Mouse (Mus musculus) lung, embryonic 16.5 days (tissue): Measurements from ENCODE around the gene Sgtb. TPM values are rescaled to one million over a fixed set of nuclear protein-coding genes. Genes with fewer than 3 reads are reported as not detected.

ENCODE experiments used
- ATAC-seq: fragments of 200-750 bp; cut with Nextera tagmentation; 2 replicates; pipeline ENCODE4 v1.8.0; 2017; ENCODE audit warnings: low read depth, mild to moderate bottlenecking, moderate library complexity
- H3K27ac ChIP-seq: fragments of 300-500 bp; sonication (generic); 2 replicates; pipeline ENCODE4 v1.5.1; 2014; ENCODE audit warnings: mild to moderate bottlenecking, control low read depth, low read length
- H3K27me3 ChIP-seq: fragments of 300-500 bp; sonication (generic); 2 replicates; pipeline ENCODE4 v1.6.1; 2014; ENCODE audit warnings: low read depth, low read length, mixed read lengths; ENCODE audit not compliant: control insufficient read depth, insufficient read depth
- H3K36me3 ChIP-seq: fragments of 300-500 bp; sonication (generic); 2 replicates; pipeline ENCODE4 v1.6.1; 2014; ENCODE audit warnings: low read length; ENCODE audit not compliant: control insufficient read depth, insufficient read depth
- H3K4me1 ChIP-seq: fragments of 300-500 bp; sonication (generic); replicated peaks from 2 replicates; pipeline ENCODE4 v1.6.1; 2014; ENCODE audit warnings: low read length, mixed read lengths; ENCODE audit not compliant: control insufficient read depth, insufficient read depth
- H3K4me2 ChIP-seq: fragments of 300-500 bp; sonication (generic); 2 replicates; pipeline ENCODE4 v1.6.1; 2014; ENCODE audit warnings: low read depth, low read length, control low read depth
- H3K4me3 ChIP-seq: fragments of 300-500 bp; sonication (generic); 2 replicates; pipeline ENCODE4 v1.5.1; 2014; ENCODE audit warnings: mild to moderate bottlenecking, low read length, control low read depth
- H3K9ac ChIP-seq: fragments of 300-500 bp; sonication (generic); 2 replicates; pipeline ENCODE4 v1.6.1; 2014; ENCODE audit warnings: low read length, control low read depth
- H3K9me3 ChIP-seq: fragments of 300-500 bp; sonication (generic); 2 replicates; pipeline ENCODE4 v1.6.1; 2016; ENCODE audit warnings: low read length; ENCODE audit not compliant: control insufficient read depth
- WGBS: fragments of 180-500 bp; shearing (Covaris S2); extraction: QIAGEN DNeasy Blood & Tissue Kit; methylation state at CpG from one replicate; pipeline ENCODE4 v1.1.7; 2014; 5-methylcytosine and 5-hydroxymethylcytosine counted together
- polyA plus RNA-seq: library from polyadenylated mRNA; unstranded; fragments of >200 nt; fragmentation: Nextera tagmentation; extraction: Ambion mirVana; gene quantifications from 2 replicates; pipeline ENCODE4 v1.2.1, GENCODE M21; 2015

Gene Sgtb
- polyA plus RNA-seq, 1 experiment from 2014 or later = 6.3 TPM

DNA sequence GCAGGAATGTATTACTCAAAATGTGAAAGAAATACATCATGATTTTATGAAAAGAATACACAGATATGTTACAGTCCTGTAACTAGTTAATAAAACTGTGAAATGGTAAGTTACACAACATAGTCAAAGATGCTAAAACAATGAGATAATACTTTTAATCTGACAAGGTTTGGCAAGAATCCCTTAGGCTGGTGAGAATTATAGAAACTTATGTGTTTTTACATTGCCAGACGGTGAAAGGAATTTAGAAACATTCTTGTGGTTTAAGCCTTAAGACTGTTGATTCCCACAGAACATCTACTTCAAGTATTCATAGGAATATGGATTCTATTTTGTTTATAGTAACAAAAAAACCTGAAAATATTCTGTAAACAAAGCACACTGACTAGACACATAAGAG, 46.1 kb downstream of the Sgtb start:
- no peak overlapping the region for H3K9ac ChIP-seq
- H3K9me3 ChIP-seq = no peaks in the 10 kb centered on the region
- H3K27ac ChIP-seq = no peak overlapping the region
- H3K4me1 ChIP-seq = no peaks in the 10 kb centered on the region
- no peaks in the 10 kb centered on the region for H3K27me3 ChIP-seq
- ATAC-seq = no peak
- 74% methylated on average over 1 of the region's 1 CpGs for WGBS
- peaks cover 16% of the 10 kb centered on the region for H3K36me3 ChIP-seq
- no peak overlapping the region for H3K4me2 ChIP-seq
- H3K4me3 ChIP-seq = no peak overlapping the region

DNA sequence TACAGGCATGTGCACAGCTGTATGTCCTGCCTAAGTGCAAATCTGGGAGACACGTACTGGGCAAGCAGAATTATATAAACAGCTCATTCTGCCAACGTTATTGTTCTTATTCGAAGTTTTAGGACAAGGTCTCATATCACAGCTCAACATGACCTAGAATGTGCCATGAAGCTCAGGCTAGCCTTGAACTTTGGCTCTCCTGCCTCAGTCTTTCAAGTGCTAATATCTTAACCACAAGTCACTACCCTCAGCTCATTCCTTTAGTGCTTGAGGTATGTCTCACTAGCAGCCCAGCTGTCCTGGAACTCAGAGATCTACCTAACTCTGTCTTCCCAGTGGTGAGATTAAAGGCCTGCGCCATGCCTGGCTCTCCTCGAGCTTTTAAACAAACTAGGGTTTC, 62.2 kb downstream of the Sgtb start:
- Histone ChIP-seq H3K27ac (no peak overlapping the region), H3K9ac (no peak overlapping the region), H3K27me3 (no peaks in the 10 kb centered on the region), H3K4me2 (no peak overlapping the region), H3K36me3 (peaks cover 18% of the 10 kb centered on the region), H3K4me3 (no peak overlapping the region), H3K4me1 (0 out of 2 replicates have a peak, but pooled peaks cover 2% of the 10 kb centered on the region), H3K9me3 (no peaks in the 10 kb centered on the region)
- ATAC-seq = no peak
- 80% methylated on average over 5 of the region's 5 CpGs for WGBS

DNA sequence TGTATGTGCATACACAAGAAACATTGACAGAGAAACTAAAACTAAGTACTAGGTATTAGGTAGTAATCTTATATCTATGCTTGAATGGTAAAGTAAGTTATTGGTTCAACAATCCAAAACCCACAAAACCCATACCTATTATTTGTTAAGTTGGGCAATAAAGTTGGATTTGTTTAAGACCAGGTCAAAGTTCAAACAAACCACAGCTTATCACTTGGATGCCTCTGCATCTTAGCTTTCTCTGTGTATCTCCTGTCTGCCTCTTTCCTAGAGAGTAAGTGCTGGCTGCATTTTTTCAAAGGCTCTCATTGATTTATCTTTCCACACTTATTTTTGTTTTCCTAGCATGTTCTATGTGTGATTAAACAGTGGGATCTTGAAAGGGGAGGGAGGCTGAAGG, 63.0 kb downstream of the Sgtb start:
- H3K4me1 ChIP-seq = peaks cover 5% of the 10 kb centered on the region; the same call in 1 of the 2 replicates
- H3K36me3 ChIP-seq = peaks cover 15% of the 10 kb centered on the region
- no peak overlapping the region for H3K4me2 ChIP-seq

DNA sequence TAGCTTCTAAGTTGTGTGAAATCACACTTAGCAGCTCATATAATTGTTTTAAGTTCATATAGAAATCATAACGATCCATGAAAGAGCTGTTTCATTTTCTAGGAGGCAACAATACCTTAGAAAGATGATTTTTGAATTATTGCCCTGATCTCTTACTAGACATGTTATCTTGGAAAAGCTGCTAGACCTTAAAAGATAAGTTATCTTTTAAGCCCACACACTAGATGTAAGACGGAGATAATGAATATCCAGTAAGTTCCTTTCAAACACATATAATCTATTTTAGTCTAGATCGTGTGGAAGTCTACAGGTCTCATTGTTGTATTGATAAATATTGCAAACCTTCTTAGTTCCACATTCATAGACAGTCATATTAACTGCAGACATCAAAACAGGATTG, 67.3 kb downstream of the Sgtb start:
- H3K27me3 ChIP-seq = no peaks in the 10 kb centered on the region
- ATAC-seq = no peak
- peaks cover 6% of the 10 kb centered on the region for H3K36me3 ChIP-seq
- H3K9me3 ChIP-seq = no peaks in the 10 kb centered on the region
- 42% methylated on average over 3 of the region's 3 CpGs for WGBS
- peaks cover 9% of the 10 kb centered on the region; the same call in 1 of the 2 replicates for H3K4me1 ChIP-seq
- H3K4me3 ChIP-seq = peak overlapping the region; percentile 36
- H3K4me2 ChIP-seq = peak overlapping the region; percentile 63
- H3K9ac ChIP-seq = no peak overlapping the region
- H3K27ac ChIP-seq = no peak overlapping the region

More for the DNA sequence above, 63.0 kb downstream of the Sgtb start:
- no peaks in the 10 kb centered on the region for H3K27me3 ChIP-seq
- no peak for ATAC-seq
- H3K4me3 ChIP-seq = no peak overlapping the region
- no peak overlapping the region for H3K9ac ChIP-seq
- no peaks in the 10 kb centered on the region for H3K9me3 ChIP-seq
- no peak overlapping the region for H3K27ac ChIP-seq

DNA sequence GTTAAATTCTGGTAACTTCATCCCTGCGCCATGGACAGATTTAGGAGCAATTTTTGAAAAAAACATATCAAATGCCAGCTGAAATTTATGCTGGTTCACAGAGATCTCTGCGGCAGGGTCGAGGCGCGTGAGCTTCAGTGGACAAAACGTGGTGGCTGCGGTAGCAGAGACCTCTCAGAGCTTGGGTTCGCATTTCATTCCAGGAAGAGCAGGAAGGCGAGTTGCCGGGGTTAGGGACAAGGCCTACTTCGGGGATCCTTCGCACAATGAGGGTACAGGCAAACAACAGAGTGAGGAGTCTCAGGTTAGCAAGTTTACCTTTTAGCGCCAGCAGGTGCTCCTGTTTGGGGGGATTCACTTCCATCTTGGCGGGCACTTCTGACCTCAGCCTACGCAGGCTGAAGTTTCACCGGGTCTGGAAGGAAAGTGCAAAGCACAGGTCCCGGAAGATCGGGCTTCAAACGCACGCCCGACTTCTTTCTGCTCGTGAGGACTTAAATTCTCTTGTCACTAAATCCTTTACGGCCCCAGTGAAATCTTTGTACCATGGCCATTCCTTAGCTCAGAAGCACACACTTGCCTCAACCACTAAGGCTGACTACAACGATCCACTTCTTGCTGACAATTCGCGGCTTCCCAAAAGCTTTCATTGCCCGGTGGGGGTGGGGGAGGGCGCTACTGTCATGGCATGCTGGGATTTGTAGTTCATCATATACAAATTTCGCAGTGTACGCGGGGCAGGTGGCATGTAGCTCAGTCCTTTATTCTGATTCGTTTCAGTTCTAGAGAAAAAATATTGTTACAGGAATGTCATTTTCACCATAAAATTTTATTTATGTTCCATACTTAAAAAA, 68.5 kb downstream of the Sgtb start, which contains the start of gene Trappc13:
TSS of gene Trappc13 (minus strand) at position 674 of the 854 bp plus-strand sequence.
- H3K9me3 ChIP-seq = no peaks in the 10 kb centered on the region
- peaks cover 9% of the 10 kb centered on the region; the same call in 1 of the 2 replicates for H3K4me1 ChIP-seq
- peak within 1 kb of the TSS; percentile 90 for H3K9ac ChIP-seq
- ATAC-seq = peak; percentile 91
- WGBS = under 1% methylated on average over 32 of the region's 32 CpGs
- peak within 1 kb of the TSS; percentile 81 for H3K4me2 ChIP-seq
- peak within 1 kb of the TSS; percentile 82 for H3K27ac ChIP-seq
- H3K27me3 ChIP-seq = no peaks in the 10 kb centered on the region
- H3K36me3 ChIP-seq = peaks cover 7% of the 10 kb centered on the region
- peak within 1 kb of the TSS; percentile 72 for H3K4me3 ChIP-seq

DNA sequence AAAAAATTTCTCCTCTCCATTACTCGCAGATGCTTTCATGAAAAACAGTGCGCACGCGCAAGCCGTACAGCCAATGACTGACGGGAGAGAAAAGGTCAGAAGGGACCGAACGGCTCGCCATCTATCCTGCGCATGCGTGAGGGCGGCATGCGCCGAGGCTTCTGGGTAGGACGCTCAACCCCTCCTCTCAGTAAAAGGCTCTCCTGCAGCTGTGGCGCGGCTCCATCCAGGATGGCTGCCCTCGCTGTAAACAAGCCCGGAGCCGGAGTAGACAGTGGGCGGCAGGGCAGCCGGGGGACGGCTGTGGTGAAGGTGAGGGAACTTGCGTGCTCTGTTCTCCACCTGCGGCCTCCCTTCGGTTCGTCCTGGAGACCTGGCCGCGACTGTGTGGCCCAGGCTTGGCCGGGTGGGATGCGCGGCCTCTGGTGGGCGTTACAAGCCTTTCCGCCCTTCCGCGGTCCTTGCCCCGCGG, 69.1 kb downstream of the Sgtb start, which contains the start of gene Trim23:
TSS of gene Trim23 (plus strand) at position 148 of the 472 bp plus-strand sequence.
- no peaks in the 10 kb centered on the region for H3K27me3 ChIP-seq
- peaks cover 7% of the 10 kb centered on the region for H3K36me3 ChIP-seq
- peak within 1 kb of the TSS; percentile 81 for H3K4me2 ChIP-seq
- peak within 1 kb of the TSS; percentile 72 for H3K4me3 ChIP-seq
- H3K4me1 ChIP-seq = peaks cover 9% of the 10 kb centered on the region; the same call in 1 of the 2 replicates
- H3K9ac ChIP-seq = peak within 1 kb of the TSS; percentile 90
- peak; percentile 100 for ATAC-seq
- WGBS = under 1% methylated on average over 38 of the region's 38 CpGs
- no peaks in the 10 kb centered on the region for H3K9me3 ChIP-seq
- H3K27ac ChIP-seq = peak within 1 kb of the TSS; percentile 82

DNA sequence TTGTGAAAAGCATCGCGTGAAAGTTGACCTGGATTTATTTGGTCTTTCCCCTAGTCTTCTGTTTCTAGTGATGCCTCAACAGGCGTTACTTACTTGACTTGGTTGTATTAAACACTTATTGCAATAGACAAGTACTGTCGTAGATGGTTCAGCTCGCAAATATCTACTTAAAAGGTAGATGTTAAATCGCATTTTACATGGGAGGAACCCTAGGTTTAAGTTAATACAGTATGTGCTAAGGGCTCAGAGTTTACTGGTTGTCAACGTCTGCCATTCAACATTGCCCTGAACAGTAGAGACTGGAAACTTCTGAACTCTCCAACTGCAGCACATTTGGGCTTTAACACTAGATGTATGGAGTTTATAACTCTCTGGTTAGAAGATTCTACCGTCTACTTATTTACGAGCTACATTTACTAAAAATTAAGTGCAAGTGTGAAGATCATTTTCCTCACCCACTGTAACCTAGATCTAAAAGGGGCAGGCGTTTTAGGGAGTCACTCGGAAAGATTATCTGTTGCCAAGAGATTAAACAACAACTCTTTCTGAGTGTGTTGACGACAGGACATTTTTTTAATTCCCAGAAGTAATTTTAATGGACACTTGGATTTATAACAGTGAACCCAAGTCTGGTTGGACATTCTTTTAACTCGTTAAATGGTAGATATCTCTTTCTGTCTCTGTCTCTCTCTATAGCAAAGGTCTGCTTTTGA, 69.8 kb downstream of the Sgtb start:
- no peak; the same call in 1 of the 2 replicates for ATAC-seq
- no peaks in the 10 kb centered on the region for H3K27me3 ChIP-seq
- 11% methylated on average over 13 of the region's 13 CpGs for WGBS

DNA sequence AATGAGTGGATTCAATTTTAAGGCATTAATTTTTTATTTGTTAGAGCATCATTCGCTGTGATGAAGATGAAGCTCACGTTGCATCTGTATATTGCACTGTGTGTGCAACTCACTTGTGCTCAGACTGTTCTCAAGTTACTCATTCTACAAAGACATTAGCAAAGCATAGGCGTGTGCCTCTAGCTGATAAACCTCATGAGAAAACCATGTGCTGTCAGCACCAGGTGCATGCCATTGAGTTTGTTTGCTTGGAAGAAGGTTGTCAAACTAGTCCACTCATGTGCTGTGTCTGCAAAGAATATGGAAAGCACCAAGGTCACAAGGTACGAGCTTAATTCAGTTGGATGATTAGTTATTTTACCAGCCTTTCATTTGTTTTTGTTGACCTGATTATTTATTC, 77.8 kb downstream of the Sgtb start:
- 74% methylated on average over 4 of the region's 4 CpGs for WGBS
- ATAC-seq = no peak

More for the DNA sequence above, 69.8 kb downstream of the Sgtb start:
- Histone ChIP-seq H3K27ac (peak overlapping the region; percentile 74), H3K9me3 (no peaks in the 10 kb centered on the region), H3K9ac (peak overlapping the region; percentile 90), H3K4me2 (peak overlapping the region; percentile 69), H3K4me1 (peaks cover 9% of the 10 kb centered on the region; the same call in 1 of the 2 replicates), H3K4me3 (peak overlapping the region; percentile 72), H3K36me3 (peaks cover 10% of the 10 kb centered on the region)

More for the DNA sequence above, 77.8 kb downstream of the Sgtb start:
- peaks cover 14% of the 10 kb centered on the region for H3K36me3 ChIP-seq
- no peak overlapping the region for H3K27ac ChIP-seq
- H3K4me3 ChIP-seq = no peak overlapping the region
- H3K9me3 ChIP-seq = no peaks in the 10 kb centered on the region
- H3K4me1 ChIP-seq = no peaks in the 10 kb centered on the region
- no peak overlapping the region for H3K4me2 ChIP-seq
- no peaks in the 10 kb centered on the region for H3K27me3 ChIP-seq
- no peak overlapping the region for H3K9ac ChIP-seq
